Mouse (Mus musculus): Measurements from ENCODE around the gene Egfl8.
A peak's percentile ranks its signal among the peaks of the same experiment; 100 is the strongest.

The Egfl8 gene

GRCm38 (mm10) chr17:34627943-34628643 lies 12.3 kb upstream of the Egfl8 start, which contains the start of gene Ppt2:
Gene Ppt2, minus strand, starts transcription at chr17:34628510.
- DNase-seq (ENCODE audit: low spot score in 2 of 2), result no peak

- DNase-seq (ENCODE audit: low spot score in 2 of 2), result peak; percentile 84 to 87
These were observed 11.5 kb upstream of the Egfl8 start for GRCm38 (mm10) chr17:34627093-34627942.

GRCm38 (mm10) chr17:34626773-34627092 lies 11.0 kb upstream of the Egfl8 start:
- DNase-seq (ENCODE audit: low spot score in 2 of 2), result peak in 1 of 2 experiments; percentile 65

GRCm38 (mm10) chr17:34626062-34626772 lies 10.4 kb upstream of the Egfl8 start:
- DNase-seq (ENCODE audit: low spot score in 2 of 2), result no peak

- no peak for DNase-seq (ENCODE audit: low spot score in 2 of 2)
These were observed 9.2 kb upstream of the Egfl8 start for GRCm38 (mm10) chr17:34624981-34625380.

- no peak for DNase-seq (ENCODE audit: low spot score in 2 of 2)
These were observed 7.4 kb upstream of the Egfl8 start for GRCm38 (mm10) chr17:34623161-34623560.

- DNase-seq (ENCODE audit: low spot score in 2 of 2), result no peak
These were observed 5.2 kb upstream of the Egfl8 start for GRCm38 (mm10) chr17:34621006-34621405.

- peak; percentile 76 to 78 for DNase-seq (ENCODE audit: low spot score in 2 of 2)
These were observed 3.2 kb upstream of the Egfl8 start for GRCm38 (mm10) chr17:34618999-34619398.

- DNase-seq (ENCODE audit: low spot score in 2 of 2), result no peak
These were observed 1.9 kb downstream of the Egfl8 start for GRCm38 (mm10) chr17:34613830-34614229.

- DNase-seq (ENCODE audit: low spot score in 2 of 2), result no peak
These were observed 2.6 kb downstream of the Egfl8 start for GRCm38 (mm10) chr17:34613054-34613645.

- no peak for DNase-seq (ENCODE audit: low spot score in 2 of 2)
These were observed 4.7 kb downstream of the Egfl8 start for GRCm38 (mm10) chr17:34611050-34611449.

GRCm38 (mm10) chr17:34607997-34608396 lies 7.8 kb downstream of the Egfl8 start:
- DNase-seq (ENCODE audit: low spot score in 2 of 2), result no peak

- DNase-seq (ENCODE audit: low spot score in 2 of 2), result no peak
These were observed 9.4 kb downstream of the Egfl8 start for GRCm38 (mm10) chr17:34606186-34607039.

GRCm38 (mm10) chr17:34605609-34606008 lies 10.2 kb downstream of the Egfl8 start:
- peak; percentile 99 for DNase-seq (ENCODE audit: low spot score in 2 of 2)

- DNase-seq (ENCODE audit: low spot score in 2 of 2), result no peak
These were observed 11.1 kb downstream of the Egfl8 start for GRCm38 (mm10) chr17:34604511-34605237.

GRCm38 (mm10) chr17:34604061-34604508 lies 11.7 kb downstream of the Egfl8 start, which contains the start of gene Agpat1:
Gene Agpat1, plus strand, starts transcription at chr17:34604262.
- peak; percentile 95 to 97 for DNase-seq (ENCODE audit: low spot score in 2 of 2)

GRCm38 (mm10) chr17:34603375-34604060 lies 12.3 kb downstream of the Egfl8 start, which contains the start of gene Rnf5:
Gene Rnf5, minus strand, starts transcription at chr17:34603690.
- DNase-seq (ENCODE audit: low spot score in 2 of 2), result peak; percentile 99 to 100

GRCm38 (mm10) chr17:34601796-34602195 lies 14.0 kb downstream of the Egfl8 start:
- DNase-seq (ENCODE audit: low spot score in 2 of 2), result no peak

- no peak for DNase-seq (ENCODE audit: low spot score in 2 of 2)
These were observed 15.9 kb downstream of the Egfl8 start for GRCm38 (mm10) chr17:34599891-34600290.

Measured in right cerebral cortex, adult 2 months (tissue).